Mouse (Mus musculus) ES-Bruce4 (cell line): ENCODE measurements around the gene Gm4131.

ENCODE experiments used
- CTCF ChIP-seq: IDR thresholded peaks from one replicate; pipeline ENCODE4 v1.8.1; 2011; ENCODE audit warnings: low read depth, low read length
- POLR2A ChIP-seq: IDR thresholded peaks from one replicate; pipeline ENCODE4 v1.8.1; 2011; ENCODE audit warnings: low read length; ENCODE audit not compliant: insufficient read depth

DNA sequence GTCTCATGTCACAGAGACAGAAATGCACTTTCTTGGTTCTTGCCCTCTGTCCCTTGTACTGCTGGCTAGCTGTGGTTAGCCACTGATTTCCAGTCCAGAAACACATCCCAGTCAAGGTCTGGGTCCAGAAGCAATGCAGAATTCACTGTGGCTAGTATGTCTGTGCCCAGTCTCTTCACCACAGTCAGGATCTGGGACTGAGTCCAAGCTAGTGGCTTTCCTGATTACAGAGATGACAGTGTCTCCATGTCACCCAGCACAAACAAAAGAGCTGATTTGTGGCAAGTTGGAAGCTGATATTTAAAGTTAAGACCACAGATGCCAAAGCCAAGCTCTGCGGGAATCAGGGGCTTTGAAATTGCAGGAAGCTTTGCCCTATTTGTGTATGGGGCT lies 150.0 kb downstream of the Gm4131 start:
- no peak for TF ChIP-seq CTCF
- TF ChIP-seq POLR2A: no peak
